Mouse (Mus musculus) kidney, adult 2 months (tissue): ENCODE results near the gene Lims1.

Source experiments
- CTCF ChIP-seq: fragments of 200-500 bp; conservative IDR thresholded peaks from 2 replicates; pipeline ENCODE4 v1.5.1; 2011; ENCODE audit warnings: low read depth, mild to moderate bottlenecking, control low read depth, low read length, moderate library complexity, mixed read lengths; ENCODE audit not compliant: insufficient read depth, insufficient read length
- POLR2A ChIP-seq: fragments of 200-500 bp; IDR thresholded peaks from one replicate; pipeline ENCODE4 v1.6.1; 2011; ENCODE audit warnings: low read depth, low read length, control low read depth

DNA sequence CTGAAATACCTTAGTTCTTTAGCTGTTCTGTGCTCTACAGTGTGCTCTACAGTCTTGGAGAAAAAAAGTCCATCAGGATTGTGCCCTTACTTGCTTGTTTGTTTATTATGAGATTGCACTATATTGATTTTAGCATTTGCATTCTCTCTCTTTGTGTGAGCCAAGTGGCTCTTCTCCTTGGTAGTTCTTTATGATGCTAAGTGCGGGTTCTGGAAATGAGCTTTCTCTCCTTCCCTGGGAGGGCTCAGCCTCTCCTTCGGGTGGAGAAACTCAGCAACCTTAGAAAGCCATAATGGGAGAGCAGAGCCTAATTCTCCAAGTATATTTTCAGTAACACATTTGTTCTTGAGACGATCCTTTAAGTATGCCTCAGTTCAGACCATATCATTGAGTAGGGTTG, 3.0 kb downstream of the Lims1 start:
- TF ChIP-seq POLR2A, result no peak
- TF ChIP-seq CTCF, result no peak
